Mouse (Mus musculus): ENCODE measurements around the gene Myzap. TPM values are rescaled to one million over a fixed set of nuclear protein-coding genes. Genes with fewer than 3 reads are reported as not detected.

Myzap gene
- polyA plus RNA-seq, 1 experiment, result 4.1 TPM

DNA sequence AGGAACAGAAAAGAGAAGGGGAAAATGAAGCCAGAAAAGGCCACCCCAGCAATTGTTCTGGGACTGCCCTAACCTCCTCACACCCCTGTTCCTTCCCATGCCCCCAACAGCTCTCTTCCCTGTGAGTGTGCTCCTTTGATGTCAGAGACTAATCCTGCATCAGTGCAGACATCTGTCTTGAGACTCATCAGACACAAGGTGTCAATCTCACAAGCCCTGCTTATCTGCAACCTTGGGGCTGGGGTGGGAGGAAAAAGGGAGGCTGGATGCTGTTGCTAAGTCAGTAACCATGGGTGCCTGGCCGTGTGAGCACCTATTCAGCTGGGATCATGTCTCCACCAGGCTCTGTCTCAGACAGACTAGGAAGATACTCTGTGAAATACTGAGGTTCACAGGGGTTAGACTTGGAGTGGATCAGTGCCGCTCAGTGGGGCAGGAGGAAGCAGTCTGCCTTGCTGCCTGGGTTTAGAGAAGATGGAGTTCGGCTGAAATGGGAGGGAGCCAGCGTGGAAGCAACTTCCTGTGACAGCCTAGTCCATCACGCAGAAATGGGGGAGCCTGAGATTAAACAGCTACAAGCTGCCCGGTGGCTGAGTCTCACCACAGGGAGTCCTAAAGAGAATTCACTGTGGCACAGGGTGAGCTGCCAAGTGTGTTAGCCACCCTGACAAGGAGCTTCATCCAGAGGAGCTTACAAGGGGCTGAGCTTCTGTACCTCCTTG lies 12.9 kb upstream of the Myzap start:
- TF ChIP-seq CTCF (conservative IDR thresholded peaks at IDR 0.05; ENCODE audit: insufficient read depth, insufficient read length, low read depth, low read length), result no peak
- no peak for TF ChIP-seq POLR2A (IDR thresholded peaks at IDR 0.05; ENCODE audit: low read depth, low read length)
- H3K36me3 ChIP-seq (ENCODE audit: control insufficient read depth, insufficient read depth, low read length), result no peaks in the 10 kb centered on the region
- no peak for DNase-seq
- H3K27ac ChIP-seq (ENCODE audit: insufficient read depth, low read depth, low read length), result no peak overlapping the region
- H3K4me3 ChIP-seq (ENCODE audit: insufficient read depth, low read depth, low read length), result no peak overlapping the region
- H3K27me3 ChIP-seq (replicated peaks; ENCODE audit: control insufficient read depth, insufficient read depth, low read length), result no peaks in the 10 kb centered on the region
- 73% methylated on average over 6 of the region's 6 CpGs for WGBS
- H3K4me1 ChIP-seq (ENCODE audit: control insufficient read depth, insufficient read depth, low read length), result no peaks in the 10 kb centered on the region

DNA sequence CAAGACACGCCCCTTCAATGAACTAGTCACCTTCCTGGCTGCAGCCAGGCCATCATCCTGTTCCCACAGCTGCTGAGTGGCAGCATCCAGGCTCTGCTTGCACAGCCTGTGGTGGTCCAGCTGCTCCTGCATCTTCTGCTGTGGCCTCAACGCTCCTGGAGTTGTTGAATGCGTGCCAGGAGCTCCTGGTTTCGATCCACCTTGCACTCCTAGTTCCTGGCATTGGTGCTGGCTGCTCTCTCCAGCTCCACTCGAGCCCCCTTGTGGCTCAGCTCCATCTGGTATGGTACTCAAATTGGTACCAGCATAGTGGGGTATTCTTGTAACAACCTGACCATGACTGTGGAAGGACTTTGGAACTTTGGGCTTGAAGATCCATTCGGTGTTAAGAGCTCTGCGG lies 7.7 kb upstream of the Myzap start:
- no peaks in the 10 kb centered on the region for H3K4me1 ChIP-seq (ENCODE audit: control insufficient read depth, insufficient read depth, low read length)
- DNase-seq, result no peak
- no peaks in the 10 kb centered on the region for H3K36me3 ChIP-seq (ENCODE audit: control insufficient read depth, insufficient read depth, low read length)
- H3K27ac ChIP-seq (ENCODE audit: insufficient read depth, low read depth, low read length), result no peak overlapping the region
- no peaks in the 10 kb centered on the region for H3K27me3 ChIP-seq (replicated peaks; ENCODE audit: control insufficient read depth, insufficient read depth, low read length)
- H3K4me3 ChIP-seq (ENCODE audit: insufficient read depth, low read depth, low read length), result no peak overlapping the region
- TF ChIP-seq POLR2A (IDR thresholded peaks at IDR 0.05; ENCODE audit: low read depth, low read length), result no peak
- no peak for TF ChIP-seq CTCF (conservative IDR thresholded peaks at IDR 0.05; ENCODE audit: insufficient read depth, insufficient read length, low read depth, low read length)
- WGBS, result 69% methylated on average over 7 of the region's 7 CpGs

DNA sequence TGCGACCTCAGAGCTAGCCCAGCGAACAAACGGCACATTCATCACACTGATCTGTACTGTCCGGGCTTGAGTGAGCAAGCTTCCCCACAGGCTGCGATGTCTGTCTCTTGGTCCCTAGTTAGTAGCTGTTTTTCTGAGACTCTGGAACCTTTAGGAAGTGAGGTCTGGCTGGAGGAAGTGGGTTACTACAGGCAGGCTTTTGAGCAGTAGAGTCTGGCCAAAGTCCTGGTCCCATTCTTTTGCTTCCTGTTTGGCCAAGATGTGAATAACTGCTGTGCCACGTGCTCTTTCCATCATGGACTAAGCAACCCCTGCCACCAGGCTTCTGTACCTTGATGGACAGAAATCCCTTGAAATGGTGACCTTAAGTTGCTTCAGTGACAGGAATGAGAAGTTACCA lies 4.7 kb upstream of the Myzap start:
- WGBS, result 60% methylated on average over 6 of the region's 6 CpGs
- peaks cover 5% of the 10 kb centered on the region; the same call in 1 of the 2 replicates for H3K4me1 ChIP-seq (ENCODE audit: control insufficient read depth, insufficient read depth, low read length)
- DNase-seq, result no peak
- no peaks in the 10 kb centered on the region for H3K36me3 ChIP-seq (ENCODE audit: control insufficient read depth, insufficient read depth, low read length)
- no peak overlapping the region for H3K27ac ChIP-seq (ENCODE audit: insufficient read depth, low read depth, low read length)
- TF ChIP-seq POLR2A (IDR thresholded peaks at IDR 0.05; ENCODE audit: low read depth, low read length), result no peak
- TF ChIP-seq CTCF (conservative IDR thresholded peaks at IDR 0.05; ENCODE audit: insufficient read depth, insufficient read length, low read depth, low read length), result no peak
- H3K27me3 ChIP-seq (replicated peaks; ENCODE audit: control insufficient read depth, insufficient read depth, low read length), result no peaks in the 10 kb centered on the region
- no peak overlapping the region for H3K4me3 ChIP-seq (ENCODE audit: insufficient read depth, low read depth, low read length)

DNA sequence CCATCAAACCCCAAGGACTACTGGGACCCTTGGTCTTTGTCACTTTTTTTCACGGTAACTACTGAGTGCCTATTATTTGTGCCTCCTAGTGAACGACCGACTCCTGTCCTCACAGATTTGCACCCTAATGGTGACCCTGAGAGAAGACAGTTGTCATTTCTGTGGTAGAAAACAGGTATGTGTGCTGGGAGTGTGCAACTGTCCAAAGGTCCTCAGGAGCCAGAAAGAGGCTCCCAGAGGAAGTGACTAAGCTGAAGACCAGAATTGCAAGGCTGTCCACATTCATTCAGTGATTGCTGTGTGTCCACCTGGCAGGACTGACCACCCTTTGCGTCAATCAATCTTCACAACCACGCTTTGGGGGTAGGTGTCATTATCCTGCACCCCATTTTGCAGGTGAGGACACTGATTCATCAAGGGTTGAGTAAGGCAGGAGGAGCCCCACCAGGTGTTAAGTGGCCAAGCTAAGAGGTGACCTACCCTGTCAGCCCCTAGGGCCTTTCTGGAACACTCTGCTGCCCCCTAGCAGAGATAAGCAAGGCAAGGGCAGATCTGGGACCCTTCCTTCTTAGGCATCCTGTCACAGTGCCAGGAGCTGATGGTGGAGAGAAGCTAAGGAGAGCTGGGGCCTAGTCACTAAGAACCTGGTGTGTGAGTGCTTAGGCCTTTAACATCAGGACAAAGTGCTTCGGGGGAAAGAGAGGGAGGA lies 571 bp upstream of the Myzap start:
- 35% methylated on average over 6 of the region's 6 CpGs for WGBS
- H3K36me3 ChIP-seq (ENCODE audit: control insufficient read depth, insufficient read depth, low read length), result no peaks in the 10 kb centered on the region
- no peak overlapping the region for H3K27ac ChIP-seq (ENCODE audit: insufficient read depth, low read depth, low read length)
- H3K27me3 ChIP-seq (replicated peaks; ENCODE audit: control insufficient read depth, insufficient read depth, low read length), result no peaks in the 10 kb centered on the region
- H3K4me3 ChIP-seq (ENCODE audit: insufficient read depth, low read depth, low read length), result peak overlapping the region; percentile 78; the same call in 1 of the 2 replicates
- H3K4me1 ChIP-seq (ENCODE audit: control insufficient read depth, insufficient read depth, low read length), result peaks cover 5% of the 10 kb centered on the region
- TF ChIP-seq CTCF (conservative IDR thresholded peaks at IDR 0.05; ENCODE audit: insufficient read depth, insufficient read length, low read depth, low read length) (no peak), POLR2A (IDR thresholded peaks at IDR 0.05; ENCODE audit: low read depth, low read length) (no peak)
- DNase-seq, result no peak

DNA sequence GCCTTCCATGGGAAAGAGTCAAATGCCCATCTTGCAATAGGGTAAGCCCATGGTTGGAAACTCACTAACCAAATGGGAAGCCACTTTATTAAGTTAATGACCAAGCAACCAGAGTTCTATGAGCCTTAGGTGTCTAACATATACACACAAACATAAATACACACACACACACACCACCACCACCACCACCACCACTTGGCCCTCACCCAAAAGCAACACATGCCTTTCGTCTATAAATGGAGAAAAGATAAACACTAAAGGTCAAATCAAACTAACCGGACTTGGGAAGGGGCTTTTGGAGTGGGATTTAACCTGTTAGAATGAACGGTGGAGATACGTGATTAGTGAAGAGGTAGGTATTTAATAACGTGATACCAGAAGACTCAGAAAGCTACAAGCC lies 1.1 kb downstream of the Myzap start:
- peaks cover 5% of the 10 kb centered on the region for H3K4me1 ChIP-seq (ENCODE audit: control insufficient read depth, insufficient read depth, low read length)
- no peaks in the 10 kb centered on the region for H3K27me3 ChIP-seq (replicated peaks; ENCODE audit: control insufficient read depth, insufficient read depth, low read length)
- no peak for DNase-seq
- no peak for TF ChIP-seq CTCF (conservative IDR thresholded peaks at IDR 0.05; ENCODE audit: insufficient read depth, insufficient read length, low read depth, low read length)
- no peak for TF ChIP-seq POLR2A (IDR thresholded peaks at IDR 0.05; ENCODE audit: low read depth, low read length)
- 0 out of 2 replicates have a peak overlapping the region, but pooled peaks have one; percentile 78 for H3K4me3 ChIP-seq (ENCODE audit: insufficient read depth, low read depth, low read length)
- 50% methylated on average over 5 of the region's 5 CpGs for WGBS
- no peaks in the 10 kb centered on the region for H3K36me3 ChIP-seq (ENCODE audit: control insufficient read depth, insufficient read depth, low read length)
- H3K27ac ChIP-seq (ENCODE audit: insufficient read depth, low read depth, low read length), result no peak overlapping the region

DNA sequence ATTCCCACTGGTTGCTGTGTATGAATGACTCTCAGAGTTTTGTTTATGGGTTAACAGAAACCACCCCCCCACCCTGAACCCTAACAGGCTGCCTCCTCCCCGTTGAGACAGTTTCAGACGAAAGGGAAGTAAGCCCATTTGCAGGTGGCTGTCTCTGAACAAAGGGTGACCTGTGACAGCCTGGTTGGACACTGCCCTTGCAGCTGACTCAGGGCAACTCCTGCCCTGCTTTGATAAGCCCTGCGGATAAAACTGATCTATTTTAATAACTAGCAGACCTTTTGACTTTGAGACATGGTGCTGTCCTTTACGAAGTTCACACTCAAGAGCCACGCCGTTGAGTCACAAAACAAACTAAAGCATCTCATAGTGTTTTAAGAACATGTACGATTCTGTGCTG lies 2.4 kb downstream of the Myzap start:
- Histone ChIP-seq H3K27me3 (replicated peaks; ENCODE audit: control insufficient read depth, insufficient read depth, low read length) (no peaks in the 10 kb centered on the region), H3K27ac (ENCODE audit: insufficient read depth, low read depth, low read length) (no peak overlapping the region), H3K4me1 (ENCODE audit: control insufficient read depth, insufficient read depth, low read length) (peaks cover 5% of the 10 kb centered on the region), H3K36me3 (ENCODE audit: control insufficient read depth, insufficient read depth, low read length) (no peaks in the 10 kb centered on the region), H3K4me3 (ENCODE audit: insufficient read depth, low read depth, low read length) (no peak overlapping the region)
- WGBS, result 57% methylated on average over 7 of the region's 7 CpGs
- DNase-seq, result no peak
- TF ChIP-seq POLR2A (IDR thresholded peaks at IDR 0.05; ENCODE audit: low read depth, low read length), result no peak
- no peak for TF ChIP-seq CTCF (conservative IDR thresholded peaks at IDR 0.05; ENCODE audit: insufficient read depth, insufficient read length, low read depth, low read length)

DNA sequence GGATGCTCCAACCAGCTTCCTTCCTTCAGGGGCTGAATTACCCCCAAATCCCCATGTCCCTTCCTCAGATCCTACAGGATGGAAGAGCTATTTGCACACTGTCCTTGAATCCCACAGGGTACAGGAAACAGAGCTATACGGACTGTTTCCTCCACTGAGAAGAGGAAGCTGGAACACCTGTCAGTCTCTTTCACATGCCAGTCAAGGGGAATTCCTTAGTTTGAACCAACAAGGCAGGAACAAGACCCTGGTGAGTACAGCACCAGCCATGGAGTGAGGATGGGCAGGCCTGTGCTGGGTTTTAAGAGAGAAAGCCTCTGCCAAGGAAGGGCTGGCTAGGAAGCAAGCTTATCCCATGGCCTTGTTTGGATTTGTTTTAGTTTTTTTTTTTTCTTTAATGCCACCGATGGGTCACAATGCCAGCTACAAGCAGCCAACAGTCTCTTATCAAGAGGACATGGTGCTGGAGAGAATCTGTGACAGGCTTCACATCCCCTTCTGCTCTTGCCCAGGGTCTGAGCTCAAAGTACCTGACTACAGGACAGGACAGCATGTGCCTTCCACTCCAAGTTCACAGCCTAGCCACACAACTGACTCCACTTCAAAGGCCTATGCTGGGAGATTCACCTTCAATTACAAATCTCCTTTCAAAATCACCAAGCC lies 3.1 kb downstream of the Myzap start:
- WGBS, result 64% methylated on average over 2 of the region's 2 CpGs
- no peak overlapping the region for H3K4me3 ChIP-seq (ENCODE audit: insufficient read depth, low read depth, low read length)

More for the DNA sequence above, 3.1 kb downstream of the Myzap start:
- Histone ChIP-seq H3K36me3 (ENCODE audit: control insufficient read depth, insufficient read depth, low read length) (no peaks in the 10 kb centered on the region), H3K27ac (ENCODE audit: insufficient read depth, low read depth, low read length) (no peak overlapping the region), H3K4me1 (ENCODE audit: control insufficient read depth, insufficient read depth, low read length) (peaks cover 5% of the 10 kb centered on the region), H3K27me3 (replicated peaks; ENCODE audit: control insufficient read depth, insufficient read depth, low read length) (no peaks in the 10 kb centered on the region)
- no peak for TF ChIP-seq POLR2A (IDR thresholded peaks at IDR 0.05; ENCODE audit: low read depth, low read length)
- TF ChIP-seq CTCF (conservative IDR thresholded peaks at IDR 0.05; ENCODE audit: insufficient read depth, insufficient read length, low read depth, low read length), result no peak
- DNase-seq, result no peak
